Mouse (Mus musculus) megakaryocyte, embryonic 14.5 days (primary cell): ENCODE measurements around the gene Kcnk16.

ENCODE experiments used
- FLI1 ChIP-seq: IDR thresholded peaks from 2 replicates; pipeline ENCODE4 v1.6.1; 2012; ENCODE audit warnings: low read length, inconsistent platforms, mixed read lengths
- GATA1 ChIP-seq: IDR thresholded peaks from 3 replicates; pipeline ENCODE4 v1.6.1; 2012; ENCODE audit warnings: mixed read lengths, low read length, inconsistent platforms, borderline replicate concordance

DNA sequence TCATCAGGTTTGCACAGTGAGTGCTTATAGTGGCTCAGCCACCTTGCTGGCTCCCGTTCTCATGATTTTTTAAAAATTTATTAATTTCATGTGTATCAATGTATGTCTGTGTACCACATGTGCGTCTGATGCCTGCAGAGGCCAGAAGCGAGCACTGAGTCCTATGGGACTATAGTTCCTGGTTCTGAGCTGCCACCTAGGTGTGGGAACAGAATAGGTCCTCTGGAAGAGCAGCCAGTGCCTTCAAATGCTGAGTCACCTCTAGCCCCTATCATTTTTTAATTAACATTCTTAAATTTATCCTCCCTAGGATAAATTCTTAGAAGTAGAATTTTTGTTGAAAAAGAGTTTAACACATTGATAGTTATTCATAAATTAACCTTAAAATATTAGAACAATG lies 28.6 kb upstream of the Kcnk16 start:
- TF ChIP-seq GATA1 = no peak
- no peak for TF ChIP-seq FLI1
